Mouse (Mus musculus): ENCODE measurements around the gene Ranbp9. TPM values are rescaled to one million over a fixed set of nuclear protein-coding genes. Genes with fewer than 3 reads are reported as not detected.
"Not testable (repeated sequence)": the region's sequence is repeated elsewhere in the genome, so short reads cannot be mapped to it uniquely, and the experiment has no call there.

Ranbp9 gene
- polyA plus RNA-seq, 1 experiment from 2014 or later, result 13.7 TPM

GRCm38 (mm10) chr13:43471861-43472260, 9.2 kb downstream of the Ranbp9 start:
- not testable (repeated sequence) for ATAC-seq (ENCODE audit: insufficient number of reproducible peaks, insufficient read depth, low FRiP score, low read depth); H3K4me3 ChIP-seq (ENCODE audit: control insufficient read depth in 1 of 2, insufficient read depth in 1 of 2, low read depth in 1 of 2, low read length in 2 of 2); H3K9me3 ChIP-seq (ENCODE audit: control insufficient read depth, low read length); H3K27ac ChIP-seq (replicated peaks in 1 of 2; ENCODE audit: control insufficient read depth in 1 of 2, insufficient read depth in 1 of 2, low read depth in 2 of 2, low read length in 2 of 2); H3K36me3 ChIP-seq (ENCODE audit: control insufficient read depth, insufficient read depth, low read length); H3K9ac ChIP-seq (ENCODE audit: low read length); H3K27me3 ChIP-seq (ENCODE audit: control insufficient read depth, insufficient read depth, low read length); H3K4me2 ChIP-seq (ENCODE audit: low read length)
- 83% methylated on average over 1 of the region's 1 CpGs for WGBS
- H3K4me1 ChIP-seq (ENCODE audit: control insufficient read depth in 2 of 2, insufficient read depth in 2 of 2, low read length in 2 of 2), result peaks cover 18 to 42% of the 10 kb centered on the region in 2 experiments

- no peak overlapping the region for H3K27ac ChIP-seq (replicated peaks in 1 of 2; ENCODE audit: control insufficient read depth in 1 of 2, insufficient read depth in 1 of 2, low read depth in 2 of 2, low read length in 2 of 2)
- H3K9me3 ChIP-seq (ENCODE audit: control insufficient read depth, low read length), result peaks cover 6% of the 10 kb centered on the region; the same call in 1 of the 2 replicates
- no peak overlapping the region for H3K4me2 ChIP-seq (ENCODE audit: low read length)
- 85% methylated on average over 1 of the region's 1 CpGs for WGBS
- peaks cover 16 to 40% of the 10 kb centered on the region in 2 experiments for H3K4me1 ChIP-seq (ENCODE audit: control insufficient read depth in 2 of 2, insufficient read depth in 2 of 2, low read length in 2 of 2)
- H3K27me3 ChIP-seq (ENCODE audit: control insufficient read depth, insufficient read depth, low read length), result no peaks in the 10 kb centered on the region
- H3K36me3 ChIP-seq (ENCODE audit: control insufficient read depth, insufficient read depth, low read length), result 0 out of 2 replicates have a peak, but pooled peaks cover 5% of the 10 kb centered on the region
- ATAC-seq (ENCODE audit: insufficient number of reproducible peaks, insufficient read depth, low FRiP score, low read depth), result no peak
- no peak overlapping the region for H3K4me3 ChIP-seq (ENCODE audit: control insufficient read depth in 1 of 2, insufficient read depth in 1 of 2, low read depth in 1 of 2, low read length in 2 of 2)
- no peak overlapping the region for H3K9ac ChIP-seq (ENCODE audit: low read length)
These were observed 11.5 kb downstream of the Ranbp9 start for GRCm38 (mm10) chr13:43469607-43470006.

DNA sequence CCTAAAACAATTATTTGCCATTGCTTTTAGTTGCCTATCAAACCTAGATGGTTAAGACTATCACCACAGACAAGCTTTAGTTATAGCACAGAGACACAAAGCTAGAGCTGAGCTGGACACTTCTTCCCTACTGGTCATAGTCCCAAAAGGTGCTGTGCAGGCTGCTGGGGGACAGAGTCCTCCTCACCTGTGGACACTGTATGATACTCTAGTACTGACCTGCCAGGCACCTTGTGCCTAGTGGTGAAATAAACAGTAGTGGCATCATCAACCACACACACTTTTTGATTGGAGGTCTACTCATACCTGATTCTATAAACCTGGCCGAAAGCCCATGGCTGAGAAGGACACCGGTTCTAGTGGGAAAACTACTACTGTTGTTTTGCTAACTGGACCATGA, 16.5 kb downstream of the Ranbp9 start:
- Histone ChIP-seq H3K27me3 (ENCODE audit: control insufficient read depth, insufficient read depth, low read length) (no peaks in the 10 kb centered on the region), H3K9me3 (ENCODE audit: control insufficient read depth, low read length) (peaks cover 3% of the 10 kb centered on the region; the same call in 1 of the 2 replicates), H3K27ac (replicated peaks in 1 of 2; ENCODE audit: control insufficient read depth in 1 of 2, insufficient read depth in 1 of 2, low read depth in 2 of 2, low read length in 2 of 2) (no peak overlapping the region), H3K4me1 (ENCODE audit: control insufficient read depth in 2 of 2, insufficient read depth in 2 of 2, low read length in 2 of 2) (peaks cover 0 to 4% of the 10 kb centered on the region in 2 experiments; a peak in 2 of 4 replicates), H3K4me3 (ENCODE audit: control insufficient read depth in 1 of 2, insufficient read depth in 1 of 2, low read depth in 1 of 2, low read length in 2 of 2) (no peak overlapping the region), H3K9ac (ENCODE audit: low read length) (no peak overlapping the region), H3K4me2 (ENCODE audit: low read length) (no peak overlapping the region), H3K36me3 (ENCODE audit: control insufficient read depth, insufficient read depth, low read length) (peaks cover 14% of the 10 kb centered on the region)
- WGBS, result 95% methylated on average over 2 of the region's 2 CpGs
- ATAC-seq (ENCODE audit: insufficient number of reproducible peaks, insufficient read depth, low FRiP score, low read depth), result no peak

DNA sequence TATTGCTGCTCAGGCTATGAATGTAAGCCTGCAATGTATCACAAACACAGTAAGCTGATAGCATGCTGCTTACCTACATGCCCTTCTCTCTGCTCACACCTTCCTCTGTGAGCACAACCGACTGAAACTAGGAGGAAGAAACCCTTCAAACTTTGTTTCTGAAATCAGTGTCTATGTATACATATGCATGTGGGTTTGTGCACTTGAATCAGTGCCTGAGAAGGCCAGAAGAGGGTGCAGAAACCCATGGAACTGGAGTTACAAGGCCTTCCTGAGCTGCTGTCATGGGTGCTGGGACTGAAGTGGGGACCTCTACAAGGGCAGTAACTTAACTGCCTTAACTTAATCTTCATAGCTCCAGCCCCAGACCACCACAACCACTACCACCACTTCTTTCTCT, 23.9 kb downstream of the Ranbp9 start:
- Histone ChIP-seq H3K4me3 (ENCODE audit: control insufficient read depth in 1 of 2, insufficient read depth in 1 of 2, low read depth in 1 of 2, low read length in 2 of 2) (no peak overlapping the region), H3K4me1 (ENCODE audit: control insufficient read depth in 2 of 2, insufficient read depth in 2 of 2, low read length in 2 of 2) (peaks cover 0 to 11% of the 10 kb centered on the region in 2 experiments; a peak in 2 of 4 replicates), H3K4me2 (ENCODE audit: low read length) (no peak overlapping the region), H3K9ac (ENCODE audit: low read length) (no peak overlapping the region), H3K27me3 (ENCODE audit: control insufficient read depth, insufficient read depth, low read length) (no peaks in the 10 kb centered on the region), H3K27ac (replicated peaks in 1 of 2; ENCODE audit: control insufficient read depth in 1 of 2, insufficient read depth in 1 of 2, low read depth in 2 of 2, low read length in 2 of 2) (no peak overlapping the region), H3K36me3 (ENCODE audit: control insufficient read depth, insufficient read depth, low read length) (peaks cover 14% of the 10 kb centered on the region), H3K9me3 (ENCODE audit: control insufficient read depth, low read length) (no peaks in the 10 kb centered on the region)
- WGBS, result 36% methylated on average over 1 of the region's 1 CpGs
- no peak for ATAC-seq (ENCODE audit: insufficient number of reproducible peaks, insufficient read depth, low FRiP score, low read depth)

DNA sequence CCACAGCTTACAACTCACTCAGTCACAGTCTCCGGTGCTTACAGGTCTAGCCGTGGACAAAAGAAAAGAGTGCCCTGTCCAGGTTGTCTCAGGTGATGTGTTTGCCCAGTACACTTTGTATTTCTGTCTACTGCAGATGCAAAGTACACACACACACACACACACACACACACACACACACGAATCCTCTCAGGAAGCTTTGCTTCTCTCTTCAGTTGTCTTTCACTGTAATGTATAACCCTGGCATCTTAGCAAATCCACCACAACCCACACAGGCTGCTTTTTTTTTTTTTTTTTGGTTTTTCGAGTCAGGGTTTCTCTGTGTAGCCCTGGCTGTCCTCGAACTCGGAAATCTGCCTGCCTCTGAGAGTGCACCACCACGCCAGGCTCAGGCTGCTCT, 26.7 kb downstream of the Ranbp9 start:
- Histone ChIP-seq H3K27me3 (ENCODE audit: control insufficient read depth, insufficient read depth, low read length) (no peaks in the 10 kb centered on the region), H3K4me3 (ENCODE audit: control insufficient read depth in 1 of 2, insufficient read depth in 1 of 2, low read depth in 1 of 2, low read length in 2 of 2) (no peak overlapping the region), H3K27ac (replicated peaks in 1 of 2; ENCODE audit: control insufficient read depth in 1 of 2, insufficient read depth in 1 of 2, low read depth in 2 of 2, low read length in 2 of 2) (no peak overlapping the region), H3K4me1 (ENCODE audit: control insufficient read depth in 2 of 2, insufficient read depth in 2 of 2, low read length in 2 of 2) (peaks cover 0 to 11% of the 10 kb centered on the region in 2 experiments; a peak in 2 of 4 replicates), H3K4me2 (ENCODE audit: low read length) (no peak overlapping the region), H3K9ac (ENCODE audit: low read length) (no peak overlapping the region), H3K36me3 (ENCODE audit: control insufficient read depth, insufficient read depth, low read length) (no peaks in the 10 kb centered on the region), H3K9me3 (ENCODE audit: control insufficient read depth, low read length) (no peaks in the 10 kb centered on the region)
- 88% methylated on average over 7 of the region's 7 CpGs for WGBS
- no peak for ATAC-seq (ENCODE audit: insufficient number of reproducible peaks, insufficient read depth, low FRiP score, low read depth)

DNA sequence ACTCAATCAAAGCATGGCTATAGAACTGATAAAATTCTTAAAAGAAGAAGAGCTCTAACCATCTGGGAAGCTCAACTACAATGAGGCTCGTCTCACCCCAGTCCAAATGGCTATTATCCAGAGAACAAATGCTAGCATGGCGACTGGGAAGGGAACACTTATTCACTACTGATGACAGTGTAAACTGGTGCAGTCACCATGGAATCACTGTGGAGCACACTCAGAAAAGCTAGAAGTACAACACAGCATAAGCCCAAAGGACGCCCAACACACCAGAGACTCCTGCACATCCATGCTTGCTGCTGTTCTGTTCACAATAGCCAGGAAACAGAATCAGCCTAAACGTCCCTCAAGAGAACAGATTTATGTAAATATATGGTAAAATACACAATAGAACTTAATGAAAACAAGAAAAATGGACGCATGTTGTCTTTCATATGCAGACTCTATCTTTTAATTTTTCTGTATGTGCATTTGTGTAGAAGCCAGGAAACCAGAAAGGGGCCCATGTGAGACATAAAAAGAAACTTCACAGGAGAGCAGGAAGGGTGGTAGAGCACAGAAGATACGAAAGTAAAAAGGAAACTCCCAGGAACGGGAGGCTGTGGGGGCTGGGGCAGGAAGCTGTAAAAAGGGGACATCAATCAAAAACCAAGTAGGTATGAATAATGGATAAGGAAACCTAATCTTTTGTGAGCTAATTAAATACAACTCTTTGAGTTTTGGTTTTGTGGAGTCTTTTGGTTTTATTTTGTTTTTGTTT, 28.1 kb downstream of the Ranbp9 start:
- 48% methylated on average over 7 of the region's 7 CpGs for WGBS
- H3K4me1 ChIP-seq (ENCODE audit: control insufficient read depth in 2 of 2, insufficient read depth in 2 of 2, low read length in 2 of 2), result peaks cover 0 to 11% of the 10 kb centered on the region in 2 experiments; a peak in 2 of 4 replicates

GRCm38 (mm10) chr13:43452177-43452576, 28.9 kb downstream of the Ranbp9 start:
- no peaks in the 10 kb centered on the region for H3K36me3 ChIP-seq (ENCODE audit: control insufficient read depth, insufficient read depth, low read length)
- H3K9ac ChIP-seq (ENCODE audit: low read length), result no peak overlapping the region
- no peaks in the 10 kb centered on the region for H3K9me3 ChIP-seq (ENCODE audit: control insufficient read depth, low read length)
- 77% methylated on average over 2 of the region's 2 CpGs for WGBS
- no peaks in the 10 kb centered on the region for H3K27me3 ChIP-seq (ENCODE audit: control insufficient read depth, insufficient read depth, low read length)
- ATAC-seq (ENCODE audit: insufficient number of reproducible peaks, insufficient read depth, low FRiP score, low read depth), result no peak
- no peak overlapping the region for H3K4me2 ChIP-seq (ENCODE audit: low read length)
- no peak overlapping the region for H3K27ac ChIP-seq (replicated peaks in 1 of 2; ENCODE audit: control insufficient read depth in 1 of 2, insufficient read depth in 1 of 2, low read depth in 2 of 2, low read length in 2 of 2)
- peaks cover 1 to 17% of the 10 kb centered on the region in 2 experiments; a peak in 2 of 4 replicates for H3K4me1 ChIP-seq (ENCODE audit: control insufficient read depth in 2 of 2, insufficient read depth in 2 of 2, low read length in 2 of 2)
- H3K4me3 ChIP-seq (ENCODE audit: control insufficient read depth in 1 of 2, insufficient read depth in 1 of 2, low read depth in 1 of 2, low read length in 2 of 2), result no peak overlapping the region

More for the DNA sequence above, 28.1 kb downstream of the Ranbp9 start:
- no peak overlapping the region for H3K4me3 ChIP-seq (ENCODE audit: control insufficient read depth in 1 of 2, insufficient read depth in 1 of 2, low read depth in 1 of 2, low read length in 2 of 2)
- no peaks in the 10 kb centered on the region for H3K27me3 ChIP-seq (ENCODE audit: control insufficient read depth, insufficient read depth, low read length)
- peak overlapping the region; percentile 35 to 48; a peak in 3 of 4 replicates for H3K27ac ChIP-seq (replicated peaks in 1 of 2; ENCODE audit: control insufficient read depth in 1 of 2, insufficient read depth in 1 of 2, low read depth in 2 of 2, low read length in 2 of 2)
- no peak overlapping the region for H3K9ac ChIP-seq (ENCODE audit: low read length)
- H3K36me3 ChIP-seq (ENCODE audit: control insufficient read depth, insufficient read depth, low read length), result no peaks in the 10 kb centered on the region
- no peak for ATAC-seq (ENCODE audit: insufficient number of reproducible peaks, insufficient read depth, low FRiP score, low read depth)
- no peaks in the 10 kb centered on the region for H3K9me3 ChIP-seq (ENCODE audit: control insufficient read depth, low read length)
- peak overlapping the region; percentile 6; the same call in 1 of the 2 replicates for H3K4me2 ChIP-seq (ENCODE audit: low read length)
